Mouse (Mus musculus): ENCODE measurements around the gene Nolc1. TPM values are rescaled to one million over a fixed set of nuclear protein-coding genes. Genes with fewer than 3 reads are reported as not detected.
A peak's percentile ranks its signal among the peaks of the same experiment; 100 is the strongest.

Gene Nolc1
- polyA plus RNA-seq, 1 experiment from 2014 or later, result 67.2 TPM

GRCm38 (mm10) chr19:46068054-46068453 is 7.6 kb upstream of the Nolc1 start:
- Histone ChIP-seq H3K9ac (ENCODE audit: low read length) (no peak overlapping the region), H3K4me3 (ENCODE audit: low read depth, low read length) (no peak overlapping the region), H3K4me1 (ENCODE audit: control insufficient read depth, insufficient read depth, low read length) (no peaks in the 10 kb centered on the region), H3K9me3 (replicated peaks; ENCODE audit: control insufficient read depth, low read length) (no peaks in the 10 kb centered on the region), H3K4me2 (ENCODE audit: low read length) (no peak overlapping the region), H3K27me3 (replicated peaks; ENCODE audit: control insufficient read depth, insufficient read depth, low read length) (no peaks in the 10 kb centered on the region), H3K36me3 (ENCODE audit: control insufficient read depth, insufficient read depth, low read length) (peaks cover 96% of the 10 kb centered on the region), H3K27ac (ENCODE audit: low read depth, low read length) (no peak overlapping the region)
- no peak for DNase-seq (ENCODE audit: low spot score)
- no peak for ATAC-seq
- WGBS, result 87% methylated on average over 10 of the region's 10 CpGs

- peaks cover 55% of the 10 kb centered on the region for H3K36me3 ChIP-seq (ENCODE audit: control insufficient read depth, insufficient read depth, low read length)
- peaks cover 8% of the 10 kb centered on the region for H3K4me1 ChIP-seq (ENCODE audit: control insufficient read depth, insufficient read depth, low read length)
- no peak overlapping the region for H3K4me2 ChIP-seq (ENCODE audit: low read length)
- 75% methylated on average over 7 of the region's 7 CpGs for WGBS
- no peak overlapping the region for H3K4me3 ChIP-seq (ENCODE audit: low read depth, low read length)
- no peak overlapping the region for H3K27ac ChIP-seq (ENCODE audit: low read depth, low read length)
- H3K9me3 ChIP-seq (replicated peaks; ENCODE audit: control insufficient read depth, low read length), result no peaks in the 10 kb centered on the region
- H3K9ac ChIP-seq (ENCODE audit: low read length), result no peak overlapping the region
- DNase-seq (ENCODE audit: low spot score), result no peak
- no peaks in the 10 kb centered on the region for H3K27me3 ChIP-seq (replicated peaks; ENCODE audit: control insufficient read depth, insufficient read depth, low read length)
- ATAC-seq, result no peak
Measured at GRCm38 (mm10) chr19:46073285-46073684, 2.4 kb upstream of the Nolc1 start.

GRCm38 (mm10) chr19:46074266-46074665 is 1.4 kb upstream of the Nolc1 start:
- H3K27ac ChIP-seq (ENCODE audit: low read depth, low read length), result no peak overlapping the region
- no peak overlapping the region for H3K4me3 ChIP-seq (ENCODE audit: low read depth, low read length)
- peaks cover 8% of the 10 kb centered on the region for H3K4me1 ChIP-seq (ENCODE audit: control insufficient read depth, insufficient read depth, low read length)
- H3K4me2 ChIP-seq (ENCODE audit: low read length), result no peak overlapping the region
- DNase-seq (ENCODE audit: low spot score) (no peak), ATAC-seq (no peak)
- no peaks in the 10 kb centered on the region for H3K9me3 ChIP-seq (replicated peaks; ENCODE audit: control insufficient read depth, low read length)
- no peaks in the 10 kb centered on the region for H3K27me3 ChIP-seq (replicated peaks; ENCODE audit: control insufficient read depth, insufficient read depth, low read length)
- H3K9ac ChIP-seq (ENCODE audit: low read length), result no peak overlapping the region
- H3K36me3 ChIP-seq (ENCODE audit: control insufficient read depth, insufficient read depth, low read length), result peaks cover 54% of the 10 kb centered on the region
- WGBS, result 92% methylated on average over 5 of the region's 5 CpGs

GRCm38 (mm10) chr19:46078535-46078934 is 2.9 kb downstream of the Nolc1 start:
- no peak for DNase-seq (ENCODE audit: low spot score)
- Histone ChIP-seq H3K27me3 (replicated peaks; ENCODE audit: control insufficient read depth, insufficient read depth, low read length) (no peaks in the 10 kb centered on the region), H3K36me3 (ENCODE audit: control insufficient read depth, insufficient read depth, low read length) (peaks cover 57% of the 10 kb centered on the region), H3K4me3 (ENCODE audit: low read depth, low read length) (no peak overlapping the region), H3K9me3 (replicated peaks; ENCODE audit: control insufficient read depth, low read length) (no peaks in the 10 kb centered on the region), H3K4me1 (ENCODE audit: control insufficient read depth, insufficient read depth, low read length) (peaks cover 8% of the 10 kb centered on the region), H3K4me2 (ENCODE audit: low read length) (no peak overlapping the region), H3K27ac (ENCODE audit: low read depth, low read length) (no peak overlapping the region), H3K9ac (ENCODE audit: low read length) (no peak overlapping the region)
- ATAC-seq, result no peak
- WGBS, result 51% methylated on average over 3 of the region's 3 CpGs

- Histone ChIP-seq H3K27ac (ENCODE audit: low read depth, low read length) (no peak overlapping the region), H3K9me3 (replicated peaks; ENCODE audit: control insufficient read depth, low read length) (no peaks in the 10 kb centered on the region), H3K4me3 (ENCODE audit: low read depth, low read length) (no peak overlapping the region), H3K27me3 (replicated peaks; ENCODE audit: control insufficient read depth, insufficient read depth, low read length) (no peaks in the 10 kb centered on the region), H3K4me1 (ENCODE audit: control insufficient read depth, insufficient read depth, low read length) (no peaks in the 10 kb centered on the region), H3K9ac (ENCODE audit: low read length) (no peak overlapping the region), H3K36me3 (ENCODE audit: control insufficient read depth, insufficient read depth, low read length) (peaks cover 57% of the 10 kb centered on the region), H3K4me2 (ENCODE audit: low read length) (no peak overlapping the region)
- ATAC-seq (no peak), DNase-seq (ENCODE audit: low spot score) (no peak)
- WGBS, result 98% methylated on average over 8 of the region's 8 CpGs
Measured at GRCm38 (mm10) chr19:46085185-46085584, 9.5 kb downstream of the Nolc1 start.

GRCm38 (mm10) chr19:46086337-46086736 is 10.7 kb downstream of the Nolc1 start:
- H3K9ac ChIP-seq (ENCODE audit: low read length), result no peak overlapping the region
- no peaks in the 10 kb centered on the region for H3K27me3 ChIP-seq (replicated peaks; ENCODE audit: control insufficient read depth, insufficient read depth, low read length)
- no peak overlapping the region for H3K4me2 ChIP-seq (ENCODE audit: low read length)
- H3K27ac ChIP-seq (ENCODE audit: low read depth, low read length), result no peak overlapping the region
- H3K9me3 ChIP-seq (replicated peaks; ENCODE audit: control insufficient read depth, low read length), result no peaks in the 10 kb centered on the region
- peak; percentile 74 for DNase-seq (ENCODE audit: low spot score)
- peaks cover 45% of the 10 kb centered on the region for H3K36me3 ChIP-seq (ENCODE audit: control insufficient read depth, insufficient read depth, low read length)
- H3K4me1 ChIP-seq (ENCODE audit: control insufficient read depth, insufficient read depth, low read length), result no peaks in the 10 kb centered on the region
- ATAC-seq, result no peak
- no peak overlapping the region for H3K4me3 ChIP-seq (ENCODE audit: low read depth, low read length)
- 58% methylated on average over 3 of the region's 3 CpGs for WGBS

GRCm38 (mm10) chr19:46087871-46088270 is 12.2 kb downstream of the Nolc1 start:
- ATAC-seq, result no peak
- Histone ChIP-seq H3K4me3 (ENCODE audit: low read depth, low read length) (no peak overlapping the region), H3K4me1 (ENCODE audit: control insufficient read depth, insufficient read depth, low read length) (no peaks in the 10 kb centered on the region), H3K27ac (ENCODE audit: low read depth, low read length) (no peak overlapping the region), H3K27me3 (replicated peaks; ENCODE audit: control insufficient read depth, insufficient read depth, low read length) (no peaks in the 10 kb centered on the region), H3K4me2 (ENCODE audit: low read length) (no peak overlapping the region), H3K9me3 (replicated peaks; ENCODE audit: control insufficient read depth, low read length) (no peaks in the 10 kb centered on the region), H3K36me3 (ENCODE audit: control insufficient read depth, insufficient read depth, low read length) (peaks cover 30% of the 10 kb centered on the region), H3K9ac (ENCODE audit: low read length) (no peak overlapping the region)
- DNase-seq (ENCODE audit: low spot score), result no peak
- 77% methylated on average over 7 of the region's 7 CpGs for WGBS

GRCm38 (mm10) chr19:46091641-46092040 is 16.0 kb downstream of the Nolc1 start:
- Histone ChIP-seq H3K9ac (ENCODE audit: low read length) (no peak overlapping the region), H3K4me2 (ENCODE audit: low read length) (no peak overlapping the region), H3K27me3 (replicated peaks; ENCODE audit: control insufficient read depth, insufficient read depth, low read length) (no peaks in the 10 kb centered on the region), H3K9me3 (replicated peaks; ENCODE audit: control insufficient read depth, low read length) (no peaks in the 10 kb centered on the region), H3K4me3 (ENCODE audit: low read depth, low read length) (no peak overlapping the region), H3K36me3 (ENCODE audit: control insufficient read depth, insufficient read depth, low read length) (no peaks in the 10 kb centered on the region), H3K27ac (ENCODE audit: low read depth, low read length) (no peak overlapping the region), H3K4me1 (ENCODE audit: control insufficient read depth, insufficient read depth, low read length) (no peaks in the 10 kb centered on the region)
- WGBS, result 91% methylated on average over 4 of the region's 4 CpGs
- no peak for DNase-seq (ENCODE audit: low spot score)
- no peak for ATAC-seq

- 94% methylated on average over 2 of the region's 2 CpGs for WGBS
- Histone ChIP-seq H3K4me2 (ENCODE audit: low read length) (no peak overlapping the region), H3K9ac (ENCODE audit: low read length) (no peak overlapping the region), H3K36me3 (ENCODE audit: control insufficient read depth, insufficient read depth, low read length) (no peaks in the 10 kb centered on the region), H3K4me1 (ENCODE audit: control insufficient read depth, insufficient read depth, low read length) (no peaks in the 10 kb centered on the region), H3K4me3 (ENCODE audit: low read depth, low read length) (no peak overlapping the region), H3K27me3 (replicated peaks; ENCODE audit: control insufficient read depth, insufficient read depth, low read length) (no peaks in the 10 kb centered on the region), H3K9me3 (replicated peaks; ENCODE audit: control insufficient read depth, low read length) (no peaks in the 10 kb centered on the region), H3K27ac (ENCODE audit: low read depth, low read length) (no peak overlapping the region)
- DNase-seq (ENCODE audit: low spot score), result no peak
- no peak for ATAC-seq
Measured at GRCm38 (mm10) chr19:46094144-46094543, 18.5 kb downstream of the Nolc1 start.

All from forebrain, embryonic 14.5 days (tissue).